Mouse (Mus musculus): ENCODE measurements around the gene Tmigd1.

- no peak for TF ChIP-seq USF2 (conservative IDR thresholded peaks at IDR 0.05; ENCODE audit: low read depth, low read length)
- no peak for TF ChIP-seq CTCF (conservative IDR thresholded peaks at IDR 0.05 in 1 of 2, IDR thresholded peaks at IDR 0.05 in 1 of 2; ENCODE audit: low read depth in 2 of 2, low read length in 2 of 2)
Observed at GRCm38 (mm10) chr11:76889339-76890164, 12.4 kb upstream of the Tmigd1 start.

All from CH12.LX (cell line).